Mouse (Mus musculus) brain, embryonic 14.5 days (tissue): Measurements from ENCODE around the gene 1700016H13Rik.

Experiments
- CTCF ChIP-seq: fragments of 200-500 bp; IDR thresholded peaks from 2 replicates; pipeline ENCODE4 v1.5.1; 2012; ENCODE audit warnings: inconsistent platforms, mild to moderate bottlenecking, moderate library complexity, borderline replicate concordance; ENCODE audit not compliant: insufficient read depth, insufficient read length; ENCODE audit errors: extremely low read depth
- POLR2A ChIP-seq: fragments of 200-500 bp; IDR thresholded peaks from 2 replicates; pipeline ENCODE4 v1.6.1; 2012; ENCODE audit warnings: mild to moderate bottlenecking, inconsistent platforms, borderline replicate concordance; ENCODE audit not compliant: poor library complexity, insufficient read depth, insufficient read length, severe bottlenecking; ENCODE audit errors: extremely low read depth

DNA sequence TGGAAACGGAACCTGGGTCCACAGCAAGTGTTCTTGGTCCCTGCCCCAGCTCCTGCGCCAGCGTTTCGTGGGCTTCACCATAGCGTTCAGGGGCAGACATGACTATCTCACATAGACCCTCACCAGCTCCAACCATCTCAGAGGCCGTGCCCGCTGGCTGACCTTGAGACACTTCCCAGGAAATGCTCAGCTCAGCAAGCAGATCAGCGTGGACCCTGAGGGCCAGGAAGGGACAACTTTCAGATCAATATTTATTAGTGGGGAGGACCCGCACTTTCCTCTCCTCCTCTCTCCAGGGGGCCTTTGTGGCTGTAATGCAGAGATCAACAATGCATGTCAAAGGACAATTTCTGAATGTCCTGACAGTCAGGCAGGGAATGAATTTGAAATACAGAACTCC lies 9.1 kb upstream of the 1700016H13Rik start:
- TF ChIP-seq CTCF (no peak), POLR2A (no peak)
